Mouse (Mus musculus) heart, embryonic 14.5 days (tissue): ENCODE measurements around the gene Cers3. TPM values are rescaled to one million over a fixed set of nuclear protein-coding genes. Genes with fewer than 3 reads are reported as not detected.

ENCODE experiments used
- ATAC-seq: fragments of 200-750 bp; cut with Nextera tagmentation; 2 replicates; pipeline ENCODE4 v1.8.0; 2017; ENCODE audit warnings: low read depth, moderate TSS enrichment; ENCODE audit not compliant: insufficient number of reproducible peaks, insufficient read depth, low FRiP score
- H3K27ac ChIP-seq, 2 experiments: fragments of 200-500 bp in 1 of 2; fragments of 300-500 bp in 1 of 2; sonication (generic) in 1 of 2; replicated peaks in 1 of 2; 2 replicates each; pipeline ENCODE4 v1.5.1; 2012 to 2014; ENCODE audit warnings: low read depth in 2 of 2, low read length in 2 of 2, control low read depth in 1 of 2, mild to moderate bottlenecking in 1 of 2, mixed read lengths in 1 of 2; ENCODE audit not compliant: control insufficient read depth in 1 of 2, insufficient read depth in 1 of 2
- H3K27me3 ChIP-seq: fragments of 300-500 bp; sonication (generic); 2 replicates; pipeline ENCODE4 v1.6.1; 2014; ENCODE audit warnings: mild to moderate bottlenecking, low read length, control low read depth; ENCODE audit not compliant: control insufficient read depth, insufficient read depth
- H3K36me3 ChIP-seq: fragments of 300-500 bp; sonication (generic); 2 replicates; pipeline ENCODE4 v1.6.1; 2014; ENCODE audit warnings: mild to moderate bottlenecking, control low read depth, low read length, mixed read lengths; ENCODE audit not compliant: control insufficient read depth, insufficient read depth
- H3K4me1 ChIP-seq, 2 experiments: fragments of 200-500 bp in 1 of 2; fragments of 300-500 bp in 1 of 2; sonication (generic) in 1 of 2; 2 replicates each; pipeline ENCODE4 v1.6.1; 2012 to 2014; ENCODE audit warnings: low read length in 2 of 2, control low read depth in 1 of 2, mixed read lengths in 1 of 2; ENCODE audit not compliant: control insufficient read depth in 2 of 2, insufficient read depth in 2 of 2
- H3K4me2 ChIP-seq: fragments of 300-500 bp; sonication (generic); 2 replicates; pipeline ENCODE4 v1.6.1; 2014; ENCODE audit warnings: mild to moderate bottlenecking, low read length
- H3K4me3 ChIP-seq, 2 experiments: fragments of 200-500 bp in 1 of 2; fragments of 300-500 bp in 1 of 2; sonication (generic) in 1 of 2; 2 replicates each; pipeline ENCODE4 v1.5.1; 2012 to 2014; ENCODE audit warnings: low read length in 2 of 2, mild to moderate bottlenecking in 2 of 2, control low read depth in 1 of 2, low read depth in 1 of 2, moderate library complexity in 1 of 2; ENCODE audit not compliant: control insufficient read depth in 1 of 2, insufficient read depth in 1 of 2
- H3K9ac ChIP-seq: fragments of 300-500 bp; sonication (generic); 2 replicates; pipeline ENCODE4 v1.6.1; 2014; ENCODE audit warnings: mild to moderate bottlenecking, low read length
- H3K9me3 ChIP-seq: fragments of 300-500 bp; sonication (generic); 2 replicates; pipeline ENCODE4 v1.6.1; 2016; ENCODE audit warnings: low read length, control low read depth; ENCODE audit not compliant: control insufficient read depth
- WGBS: fragments of 180-500 bp; shearing (Covaris S2); extraction: QIAGEN DNeasy Blood & Tissue Kit; methylation state at CpG from one replicate; pipeline ENCODE4 v1.1.7; 2014; 5-methylcytosine and 5-hydroxymethylcytosine counted together
- polyA plus RNA-seq: library from polyadenylated mRNA; unstranded; fragments of >200 nt; fragmentation: Nextera tagmentation; extraction: Ambion mirVana; gene quantifications from 2 replicates; pipeline ENCODE4 v1.2.1, GENCODE M21; 2014

Cers3 gene
- polyA plus RNA-seq: 0.12 and 0.36 TPM in 2 replicates

- H3K4me3 ChIP-seq: no peak within 1 kb of the TSS
- H3K9ac ChIP-seq: no peak within 1 kb of the TSS
- no peak for ATAC-seq
- H3K36me3 ChIP-seq: no peaks in the 10 kb centered on the region
- peaks cover 11 to 21% of the 10 kb centered on the region in 2 experiments for H3K4me1 ChIP-seq
- no peaks in the 10 kb centered on the region for H3K9me3 ChIP-seq
- no peak within 1 kb of the TSS for H3K27ac ChIP-seq
- H3K4me2 ChIP-seq: no peak within 1 kb of the TSS
- no peaks in the 10 kb centered on the region for H3K27me3 ChIP-seq
- 70% methylated on average over 9 of the region's 9 CpGs for WGBS
These were observed at the start of gene Cers3 for GRCm38 (mm10) chr7:66743377-66743781. Gene Cers3 (plus strand): TSS chr7:66743504.

- Histone ChIP-seq H3K4me2 (no peak overlapping the region), H3K9me3 (no peaks in the 10 kb centered on the region), H3K4me3 (no peak overlapping the region), H3K27me3 (no peaks in the 10 kb centered on the region), H3K9ac (no peak overlapping the region), H3K36me3 (no peaks in the 10 kb centered on the region), H3K27ac (no peak overlapping the region), H3K4me1 (peaks cover 0 to 10% of the 10 kb centered on the region in 2 experiments; a peak in 2 of 4 replicates)
- WGBS: 42% methylated on average over 7 of the region's 7 CpGs
- ATAC-seq: no peak
These were observed 48.8 kb upstream of the Cers3 start for GRCm38 (mm10) chr7:66694467-66694866.

GRCm38 (mm10) chr7:66702721-66703120, 40.6 kb upstream of the Cers3 start:
- no peak overlapping the region for H3K4me2 ChIP-seq
- 83% methylated on average over 7 of the region's 7 CpGs for WGBS
- no peak overlapping the region for H3K9ac ChIP-seq
- peaks cover 4% of the 10 kb centered on the region; the same call in 1 of the 2 replicates for H3K36me3 ChIP-seq
- no peaks in the 10 kb centered on the region for H3K27me3 ChIP-seq
- no peaks in the 10 kb centered on the region; a peak in 1 of 4 replicates for H3K4me1 ChIP-seq
- no peak overlapping the region for H3K4me3 ChIP-seq
- H3K27ac ChIP-seq: no peak overlapping the region
- H3K9me3 ChIP-seq: no peaks in the 10 kb centered on the region
- ATAC-seq: no peak

GRCm38 (mm10) chr7:66704631-66705030, 38.7 kb upstream of the Cers3 start:
- H3K27ac ChIP-seq: no peak overlapping the region
- H3K9me3 ChIP-seq: no peaks in the 10 kb centered on the region
- no peak overlapping the region for H3K4me2 ChIP-seq
- H3K36me3 ChIP-seq: peaks cover 21% of the 10 kb centered on the region
- 96% methylated on average over 3 of the region's 3 CpGs for WGBS
- no peak overlapping the region for H3K4me3 ChIP-seq
- ATAC-seq: no peak
- H3K27me3 ChIP-seq: no peaks in the 10 kb centered on the region
- no peak overlapping the region for H3K9ac ChIP-seq
- no peaks in the 10 kb centered on the region; a peak in 1 of 4 replicates for H3K4me1 ChIP-seq

GRCm38 (mm10) chr7:66711166-66711565, 32.1 kb upstream of the Cers3 start:
- Histone ChIP-seq H3K4me1 (no peaks in the 10 kb centered on the region), H3K4me2 (no peak overlapping the region), H3K9ac (no peak overlapping the region), H3K27ac (no peak overlapping the region), H3K9me3 (no peaks in the 10 kb centered on the region), H3K27me3 (no peaks in the 10 kb centered on the region), H3K4me3 (no peak overlapping the region), H3K36me3 (peaks cover 65% of the 10 kb centered on the region)
- ATAC-seq: no peak
- 47% methylated on average over 2 of the region's 2 CpGs for WGBS

GRCm38 (mm10) chr7:66724514-66724913, 18.8 kb upstream of the Cers3 start:
- H3K4me2 ChIP-seq: no peak overlapping the region
- no peaks in the 10 kb centered on the region for H3K4me1 ChIP-seq
- ATAC-seq: no peak
- H3K4me3 ChIP-seq: no peak overlapping the region
- H3K36me3 ChIP-seq: peaks cover 3% of the 10 kb centered on the region; the same call in 1 of the 2 replicates
- no peak overlapping the region for H3K9ac ChIP-seq
- no peaks in the 10 kb centered on the region for H3K27me3 ChIP-seq
- WGBS: 85% methylated on average over 4 of the region's 4 CpGs
- H3K9me3 ChIP-seq: 0 out of 2 replicates have a peak, but pooled peaks cover 5% of the 10 kb centered on the region
- H3K27ac ChIP-seq: no peak overlapping the region

GRCm38 (mm10) chr7:66724954-66725353, 18.4 kb upstream of the Cers3 start:
- Histone ChIP-seq H3K4me3 (no peak overlapping the region), H3K9ac (no peak overlapping the region)
- WGBS: 78% methylated on average over 6 of the region's 6 CpGs

GRCm38 (mm10) chr7:66728072-66728471, 15.2 kb upstream of the Cers3 start:
- Histone ChIP-seq H3K27ac (no peak overlapping the region), H3K36me3 (no peaks in the 10 kb centered on the region), H3K4me2 (no peak overlapping the region), H3K27me3 (no peaks in the 10 kb centered on the region), H3K9ac (no peak overlapping the region), H3K9me3 (no peaks in the 10 kb centered on the region), H3K4me1 (no peaks in the 10 kb centered on the region), H3K4me3 (no peak overlapping the region)
- ATAC-seq: no peak
- 92% methylated on average over 6 of the region's 6 CpGs for WGBS

More at GRCm38 (mm10) chr7:66724954-66725353, 18.4 kb upstream of the Cers3 start:
- H3K27me3 ChIP-seq: no peaks in the 10 kb centered on the region
- H3K4me1 ChIP-seq: no peaks in the 10 kb centered on the region
- H3K36me3 ChIP-seq: peaks cover 3% of the 10 kb centered on the region; the same call in 1 of the 2 replicates
- no peak overlapping the region for H3K27ac ChIP-seq
- ATAC-seq: no peak
- H3K4me2 ChIP-seq: no peak overlapping the region
- 0 out of 2 replicates have a peak, but pooled peaks cover 5% of the 10 kb centered on the region for H3K9me3 ChIP-seq
